Mouse (Mus musculus): ENCODE results near the gene Luzp1. TPM values are rescaled to one million over a fixed set of nuclear protein-coding genes. Genes with fewer than 3 reads are reported as not detected.

Gene Luzp1
- polyA plus RNA-seq, 1 experiment from 2014 or later = 97.0 TPM

GRCm38 (mm10) chr4:136600536-136600935 lies 131.0 kb downstream of the Luzp1 start:
- ATAC-seq (ENCODE audit: low FRiP score, low read depth) = no peak
- peak overlapping the region; percentile 100; the same call in 1 of the 2 replicates for H3K9ac ChIP-seq (replicated peaks)
- H3K4me2 ChIP-seq (replicated peaks) = peak overlapping the region; percentile 70
- peaks cover 4% of the 10 kb centered on the region; the same call in 1 of the 2 replicates for H3K36me3 ChIP-seq
- H3K27me3 ChIP-seq = no peaks in the 10 kb centered on the region
- H3K27ac ChIP-seq (replicated peaks) = no peak overlapping the region
- H3K4me3 ChIP-seq = peak overlapping the region; percentile 99
- H3K9me3 ChIP-seq = no peaks in the 10 kb centered on the region
- WGBS = 87% methylated on average over 2 of the region's 2 CpGs
- peaks cover 12% of the 10 kb centered on the region for H3K4me1 ChIP-seq

GRCm38 (mm10) chr4:136601476-136601875 lies 131.9 kb downstream of the Luzp1 start:
- ATAC-seq (ENCODE audit: low FRiP score, low read depth) = no peak
- peak overlapping the region; percentile 100 for H3K9ac ChIP-seq (replicated peaks)
- H3K27ac ChIP-seq (replicated peaks) = peak overlapping the region; percentile 97
- H3K36me3 ChIP-seq = peaks cover 4% of the 10 kb centered on the region; the same call in 1 of the 2 replicates
- 3% methylated on average over 13 of the region's 13 CpGs for WGBS
- peaks cover 12% of the 10 kb centered on the region for H3K4me1 ChIP-seq
- peak overlapping the region; percentile 99 for H3K4me3 ChIP-seq
- H3K9me3 ChIP-seq = no peaks in the 10 kb centered on the region
- H3K4me2 ChIP-seq (replicated peaks) = peak overlapping the region; percentile 70
- no peaks in the 10 kb centered on the region for H3K27me3 ChIP-seq

- Histone ChIP-seq H3K4me2 (replicated peaks) (peak overlapping the region; percentile 70), H3K4me1 (peaks cover 12% of the 10 kb centered on the region), H3K27me3 (no peaks in the 10 kb centered on the region), H3K27ac (replicated peaks) (peak overlapping the region; percentile 97), H3K9ac (replicated peaks) (peak overlapping the region; percentile 100), H3K4me3 (peak overlapping the region; percentile 99), H3K9me3 (no peaks in the 10 kb centered on the region), H3K36me3 (peaks cover 4% of the 10 kb centered on the region; the same call in 1 of the 2 replicates)
- under 1% methylated on average over 64 of the region's 68 CpGs for WGBS
- ATAC-seq (ENCODE audit: low FRiP score, low read depth) = peak; percentile 74
Observed at GRCm38 (mm10) chr4:136602018-136602554, 132.5 kb downstream of the Luzp1 start.

GRCm38 (mm10) chr4:136602568-136602967 lies 133.0 kb downstream of the Luzp1 start, which contains the start of gene Kdm1a:
Kdm1a (minus strand) TSS chr4:136602723.
- peak; percentile 90 for ATAC-seq (ENCODE audit: low FRiP score, low read depth)
- peak within 1 kb of the TSS; percentile 100 for H3K9ac ChIP-seq (replicated peaks)
- H3K36me3 ChIP-seq = peaks cover 4% of the 10 kb centered on the region; the same call in 1 of the 2 replicates
- H3K4me1 ChIP-seq = peaks cover 12% of the 10 kb centered on the region
- peak within 1 kb of the TSS; percentile 70 for H3K4me2 ChIP-seq (replicated peaks)
- peak within 1 kb of the TSS; percentile 99 for H3K4me3 ChIP-seq
- H3K27ac ChIP-seq (replicated peaks) = peak within 1 kb of the TSS; percentile 97
- H3K27me3 ChIP-seq = no peaks in the 10 kb centered on the region
- under 1% methylated on average over 39 of the region's 45 CpGs for WGBS
- H3K9me3 ChIP-seq = no peaks in the 10 kb centered on the region

Other genes starting within 250 kb of the Luzp1 start
- gene Tcea3, start 222.0 kb upstream of the Luzp1 start, polyA plus RNA-seq (2016; fragmentation: Nextera tagmentation; extraction: Ambion mirVana) = 2.3 and 3.5 TPM in 2 replicates
- gene Zfp46, start 185.1 kb upstream of the Luzp1 start, polyA plus RNA-seq (2016; fragmentation: Nextera tagmentation; extraction: Ambion mirVana) = 38.4 and 40.5 TPM in 2 replicates
- gene Hnrnpr, start 158.8 kb upstream of the Luzp1 start, polyA plus RNA-seq (2016; fragmentation: Nextera tagmentation; extraction: Ambion mirVana) = 237 and 247 TPM in 2 replicates
- gene Htr1d, start 46.2 kb upstream of the Luzp1 start, polyA plus RNA-seq (2016; fragmentation: Nextera tagmentation; extraction: Ambion mirVana) = 0.06 and 0.68 TPM in 2 replicates
- 0.13 and 0.17 TPM in 2 replicates for gene 6030445D17Rik, start 7.5 kb upstream of the Luzp1 start, polyA plus RNA-seq (2016; fragmentation: Nextera tagmentation; extraction: Ambion mirVana)
- 113 and 128 TPM in 2 replicates for gene Kdm1a, start 133.0 kb downstream of the Luzp1 start, polyA plus RNA-seq (2016; fragmentation: Nextera tagmentation; extraction: Ambion mirVana)
- gene Tex46, start 140.7 kb downstream of the Luzp1 start, polyA plus RNA-seq (2016; fragmentation: Nextera tagmentation; extraction: Ambion mirVana) = not detected in 2 replicates
- gene Lactbl1, start 152.9 kb downstream of the Luzp1 start, polyA plus RNA-seq (2016; fragmentation: Nextera tagmentation; extraction: Ambion mirVana) = 0.05 and 0.12 TPM in 2 replicates